Mouse (Mus musculus) stomach, postnatal 0 days (tissue): ENCODE measurements around the gene Gsg1l.

Experiments used
- CTCF ChIP-seq: IDR thresholded peaks from 2 replicates; pipeline ENCODE4 v1.5.1; 2016; ENCODE audit warnings: antibody characterized with exemption, low read depth, mild to moderate bottlenecking, moderate library complexity
- EP300 ChIP-seq: optimal IDR thresholded peaks from 2 replicates; pipeline ENCODE3; 2016; ENCODE audit warnings: antibody characterized with exemption

DNA sequence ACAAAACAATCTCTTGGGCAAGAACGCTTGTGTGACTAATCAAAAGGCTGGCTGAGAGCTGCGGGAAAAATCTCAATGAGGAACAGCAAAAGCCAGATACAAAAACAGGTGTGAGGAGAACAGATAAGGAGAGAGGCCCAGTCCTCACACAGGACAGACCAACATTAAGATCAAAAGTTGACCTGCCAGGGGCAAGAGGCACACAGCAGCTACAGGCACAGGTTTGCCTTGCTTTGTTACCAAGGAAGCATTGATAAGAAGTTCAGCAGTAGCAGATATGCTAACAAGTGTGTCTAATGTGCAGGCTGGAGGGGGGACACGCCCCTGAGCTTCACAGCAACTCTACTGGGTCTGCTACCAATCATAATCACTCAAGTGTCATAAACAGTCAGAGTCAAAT lies 44.3 kb upstream of the Gsg1l start:
- TF ChIP-seq CTCF = no peak
- TF ChIP-seq EP300 = no peak
